Mouse (Mus musculus): ENCODE results near the gene Svopl. TPM values are rescaled to one million over a fixed set of nuclear protein-coding genes. Genes with fewer than 3 reads are reported as not detected.
A peak's percentile ranks its signal among the peaks of the same experiment; 100 is the strongest.

The Svopl gene
- total RNA-seq (2022) = under 1 TPM in 2 of 4 experiments, not detected in 2; 0.12 to 0.21 TPM

- DNase-seq (ENCODE audit: low spot score in 2 of 2) = no peak
These were observed at the start of gene Svopl for GRCm38 (mm10) chr6:38046838-38047237. TSS of gene Svopl (minus strand) at chr6:38046996.

DNA sequence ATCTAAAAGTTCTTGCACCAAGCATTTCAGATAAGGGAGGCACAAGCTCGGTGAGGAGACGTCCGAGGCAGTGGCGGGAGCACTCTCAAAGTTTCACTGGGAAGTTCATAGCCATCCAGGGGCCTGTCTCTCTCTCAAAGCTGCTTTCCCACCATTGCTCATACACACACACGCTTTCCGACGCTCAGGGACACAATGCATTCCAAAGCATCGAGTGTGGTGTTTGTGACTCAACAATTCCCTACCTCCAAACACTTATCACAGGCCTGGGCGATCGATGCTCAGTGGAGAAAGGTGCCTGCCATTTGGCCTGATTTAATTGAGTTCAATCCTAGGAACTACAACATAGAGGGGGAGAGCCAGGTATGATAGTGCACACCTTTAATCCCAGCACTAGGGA lies 47.9 kb upstream of the Svopl start:
- DNase-seq (ENCODE audit: low spot score in 2 of 2) = no peak

GRCm38 (mm10) chr6:38092539-38092938 lies 45.7 kb upstream of the Svopl start:
- DNase-seq (ENCODE audit: low spot score in 2 of 2) = no peak

DNA sequence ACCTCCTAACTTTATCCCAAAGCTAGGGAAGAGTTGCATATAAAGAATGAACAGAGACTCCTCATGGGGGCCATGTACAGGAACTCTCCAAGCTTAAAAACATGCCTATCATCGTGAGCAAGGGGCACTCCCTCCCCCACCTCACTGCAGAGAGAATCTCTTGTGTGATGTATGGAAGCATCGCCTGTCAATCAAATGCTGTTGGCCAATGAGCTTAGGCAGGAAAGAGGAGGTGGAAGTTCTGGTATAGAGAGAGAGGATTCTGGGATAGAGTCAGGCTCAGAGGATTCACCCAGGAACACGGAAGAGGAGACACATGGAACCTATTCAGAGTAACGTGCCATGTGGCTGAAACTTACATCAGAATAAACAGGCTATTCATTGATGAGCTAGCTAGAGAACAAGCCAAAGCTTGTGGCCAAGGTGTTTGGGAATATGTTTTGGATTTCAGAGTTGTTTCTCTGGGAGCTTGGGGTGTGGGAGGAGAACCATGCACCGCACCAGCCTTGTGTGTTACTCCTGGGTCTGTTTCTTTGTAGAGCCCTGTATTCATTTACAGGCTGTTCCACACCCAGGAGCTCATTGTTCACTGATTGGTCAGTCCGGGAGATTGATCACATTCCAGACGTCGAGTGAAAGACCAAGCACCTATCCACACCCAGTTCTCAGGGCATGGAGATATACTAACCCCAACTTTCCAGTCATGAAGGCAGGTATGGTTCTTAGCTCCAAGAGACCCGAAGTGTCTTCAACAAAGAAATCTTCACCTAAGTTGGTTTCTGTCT lies 40.6 kb upstream of the Svopl start:
- DNase-seq (ENCODE audit: low spot score in 2 of 2) = no peak

GRCm38 (mm10) chr6:38083204-38083603 lies 36.4 kb upstream of the Svopl start:
- DNase-seq (ENCODE audit: low spot score in 2 of 2) = no peak

GRCm38 (mm10) chr6:38081727-38082341 lies 35.0 kb upstream of the Svopl start:
- no peak for DNase-seq (ENCODE audit: low spot score in 2 of 2)

GRCm38 (mm10) chr6:38080364-38080763 lies 33.6 kb upstream of the Svopl start:
- no peak for DNase-seq (ENCODE audit: low spot score in 2 of 2)

GRCm38 (mm10) chr6:38073592-38073991 lies 26.8 kb upstream of the Svopl start:
- no peak for DNase-seq (ENCODE audit: low spot score in 2 of 2)

- DNase-seq (ENCODE audit: low spot score in 2 of 2) = no peak
These were observed 25.5 kb upstream of the Svopl start for GRCm38 (mm10) chr6:38072137-38072796.

DNA sequence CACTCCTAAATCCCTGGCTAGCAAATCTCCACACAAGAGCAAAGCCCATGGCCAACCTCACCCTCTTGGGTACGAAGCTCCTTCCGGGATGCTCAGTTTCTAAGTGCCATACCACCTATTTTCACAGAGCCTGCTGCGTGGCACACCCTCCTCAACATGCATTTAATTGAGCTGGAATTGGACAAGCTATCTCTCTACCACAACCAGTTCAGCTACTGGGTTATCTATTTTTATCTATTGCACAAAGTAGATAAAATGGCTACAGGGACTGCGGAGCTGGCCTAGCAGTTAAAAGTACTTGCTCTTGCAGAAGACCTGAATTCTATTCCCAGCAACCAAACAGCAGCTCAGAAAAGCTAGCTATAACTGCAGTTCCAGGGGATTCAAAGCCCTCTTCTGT lies 24.5 kb upstream of the Svopl start:
- DNase-seq (ENCODE audit: low spot score in 2 of 2) = no peak

DNA sequence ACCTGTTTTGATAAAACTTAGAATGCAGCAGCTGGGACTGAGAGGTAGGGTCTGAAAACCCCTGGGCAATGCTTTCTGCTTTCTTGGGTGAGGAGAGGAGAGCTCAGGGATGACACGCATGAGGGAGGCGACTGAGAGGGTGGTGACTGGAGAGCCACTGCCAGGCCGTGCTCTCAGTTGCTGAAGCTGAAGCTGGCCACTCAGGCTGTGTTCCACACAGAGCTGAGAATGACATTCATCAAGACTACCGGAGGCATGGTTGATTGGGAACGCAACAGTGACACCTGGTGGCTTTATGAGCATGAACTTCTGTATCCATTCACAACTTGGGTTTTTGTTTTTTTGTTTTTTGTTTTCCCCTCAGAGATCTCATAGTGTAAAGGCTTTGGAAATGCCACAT lies 19.4 kb upstream of the Svopl start:
- DNase-seq (ENCODE audit: low spot score in 2 of 2) = peak; percentile 8 to 17

DNA sequence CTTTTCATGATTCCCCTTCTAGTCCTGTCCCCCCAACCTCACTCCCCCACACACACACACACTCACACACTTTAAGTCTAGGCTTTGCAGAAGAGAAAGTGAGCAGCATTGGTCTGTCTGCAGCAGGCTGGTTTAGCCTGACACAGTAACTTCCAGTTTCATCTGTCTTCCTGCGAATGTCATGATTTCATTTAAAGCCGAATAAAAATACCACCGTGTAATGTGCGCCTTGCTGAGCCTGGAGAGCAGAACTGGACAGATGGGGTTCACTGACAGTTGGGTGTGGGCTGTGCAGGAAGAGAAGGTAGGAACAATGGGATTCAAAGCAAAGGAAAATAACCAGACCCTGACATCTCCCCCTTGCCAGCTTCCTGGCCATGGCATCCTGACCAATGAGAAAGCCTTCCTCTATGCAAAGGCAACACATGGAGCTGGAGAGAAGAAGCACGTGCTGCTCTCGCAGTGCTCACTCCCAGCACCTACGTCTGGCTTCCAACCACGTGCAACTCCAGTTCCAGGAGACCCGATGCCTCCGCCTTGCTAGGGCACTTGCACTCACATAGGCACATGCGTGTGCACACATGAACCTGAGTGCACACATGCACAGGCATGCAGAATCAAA lies 18.8 kb upstream of the Svopl start:
- no peak for DNase-seq (ENCODE audit: low spot score in 2 of 2)

GRCm38 (mm10) chr6:38065122-38065500 lies 18.3 kb upstream of the Svopl start:
- DNase-seq (ENCODE audit: low spot score in 2 of 2) = no peak

DNA sequence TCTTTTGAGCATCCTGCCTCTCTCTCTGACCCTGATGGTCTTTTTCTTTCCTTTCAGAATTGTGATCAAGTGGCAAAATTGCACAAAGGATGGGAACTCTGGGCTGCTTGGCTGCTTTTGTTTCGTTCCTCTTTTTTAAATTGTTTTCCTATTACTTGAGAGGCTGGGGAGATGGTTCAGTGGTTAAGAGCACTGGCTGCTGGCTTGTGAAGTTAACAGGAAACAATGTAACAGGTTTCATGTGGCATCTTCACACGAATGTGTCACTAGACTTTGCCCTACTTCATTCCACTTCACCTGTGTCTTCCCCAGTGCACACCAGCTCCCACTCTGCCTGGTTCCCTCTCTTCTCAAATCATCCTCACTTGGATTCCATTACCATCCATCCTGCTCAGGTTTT lies 17.8 kb upstream of the Svopl start:
- DNase-seq (ENCODE audit: low spot score in 2 of 2) = no peak

GRCm38 (mm10) chr6:38058805-38059204 lies 12.0 kb upstream of the Svopl start:
- DNase-seq (ENCODE audit: low spot score in 2 of 2) = no peak

DNA sequence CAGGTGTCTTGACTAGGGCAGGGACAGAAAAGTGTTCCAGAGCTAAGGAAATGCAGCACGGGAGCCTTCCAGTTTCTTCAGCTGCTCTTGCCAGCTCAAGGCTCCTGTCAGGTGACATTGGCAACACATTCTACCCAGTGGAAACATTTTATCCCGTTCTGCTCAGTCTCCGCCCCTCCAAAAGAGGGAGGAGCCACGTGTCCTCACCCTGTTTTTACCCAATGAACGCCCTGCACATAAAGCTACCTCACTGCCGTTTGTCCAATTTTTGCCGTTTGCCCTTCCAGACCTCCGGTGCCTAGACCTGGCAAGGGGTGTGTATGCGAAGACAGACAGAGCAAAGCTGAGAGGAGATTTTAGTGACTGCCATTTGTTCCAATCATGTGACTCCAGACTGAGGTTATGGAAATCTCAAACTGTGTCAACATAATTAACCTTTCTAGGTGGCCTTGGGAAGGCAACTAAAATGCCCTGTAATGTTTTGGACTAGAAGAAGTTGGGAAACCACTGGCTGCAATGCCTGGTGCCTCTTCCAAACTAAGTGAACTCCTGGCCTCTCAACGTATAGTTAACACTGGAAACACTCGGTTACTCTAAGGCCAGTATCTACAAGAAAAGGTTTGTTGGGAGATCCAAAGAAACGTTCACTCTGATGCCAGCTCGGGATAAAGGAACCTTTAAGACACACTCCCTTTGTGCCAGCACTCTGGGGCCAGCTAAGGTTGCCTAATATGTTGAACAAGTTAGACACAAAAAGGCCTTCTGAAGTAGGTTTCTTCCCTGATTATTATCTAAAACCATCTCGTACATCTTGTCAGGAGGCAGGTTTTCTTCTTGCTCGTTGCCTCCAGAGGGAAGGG lies 8.9 kb upstream of the Svopl start:
- no peak for DNase-seq (ENCODE audit: low spot score in 2 of 2)

- no peak for DNase-seq (ENCODE audit: low spot score in 2 of 2)
These were observed 2.8 kb upstream of the Svopl start for GRCm38 (mm10) chr6:38049601-38050000.

DNA sequence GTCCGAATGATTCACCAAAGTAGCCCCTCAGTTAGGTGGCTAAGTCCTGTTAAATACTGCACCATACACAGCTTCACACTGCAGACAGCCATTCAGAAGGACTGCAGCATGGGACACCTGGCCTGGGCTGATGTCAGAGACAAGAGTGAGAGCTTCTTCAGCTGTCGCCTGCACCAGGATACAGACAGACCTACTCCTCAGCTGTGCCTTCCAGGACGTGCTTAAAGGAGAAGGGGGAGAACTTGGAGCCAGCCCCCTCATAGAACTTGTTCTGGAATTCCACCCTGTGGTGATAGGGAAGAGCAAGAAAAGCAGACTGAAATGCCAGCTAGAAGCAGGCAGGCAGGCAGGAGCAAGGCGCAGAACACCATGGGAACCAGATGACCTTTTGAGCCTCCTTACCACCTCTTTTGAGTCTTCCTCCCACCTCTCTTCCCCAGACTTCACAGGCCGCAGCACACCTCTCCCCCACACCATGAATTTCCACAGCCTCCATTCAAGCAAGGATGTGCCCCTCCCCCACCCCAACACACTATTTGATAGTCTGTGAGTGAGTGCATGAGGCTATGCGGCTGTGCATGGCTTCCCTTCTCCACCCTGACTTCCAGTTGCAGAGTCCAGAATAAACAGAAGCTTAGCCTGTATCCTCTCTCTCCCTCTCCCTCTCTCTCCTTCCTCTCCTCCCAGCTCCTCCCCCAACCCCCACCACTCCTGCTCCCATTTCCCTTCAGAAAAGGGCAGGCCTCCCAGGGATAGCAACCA lies 2.2 kb upstream of the Svopl start:
- DNase-seq (ENCODE audit: low spot score in 2 of 2) = no peak

- DNase-seq (ENCODE audit: low spot score in 2 of 2) = no peak
These were observed 1.2 kb upstream of the Svopl start for GRCm38 (mm10) chr6:38048003-38048402.

DNA sequence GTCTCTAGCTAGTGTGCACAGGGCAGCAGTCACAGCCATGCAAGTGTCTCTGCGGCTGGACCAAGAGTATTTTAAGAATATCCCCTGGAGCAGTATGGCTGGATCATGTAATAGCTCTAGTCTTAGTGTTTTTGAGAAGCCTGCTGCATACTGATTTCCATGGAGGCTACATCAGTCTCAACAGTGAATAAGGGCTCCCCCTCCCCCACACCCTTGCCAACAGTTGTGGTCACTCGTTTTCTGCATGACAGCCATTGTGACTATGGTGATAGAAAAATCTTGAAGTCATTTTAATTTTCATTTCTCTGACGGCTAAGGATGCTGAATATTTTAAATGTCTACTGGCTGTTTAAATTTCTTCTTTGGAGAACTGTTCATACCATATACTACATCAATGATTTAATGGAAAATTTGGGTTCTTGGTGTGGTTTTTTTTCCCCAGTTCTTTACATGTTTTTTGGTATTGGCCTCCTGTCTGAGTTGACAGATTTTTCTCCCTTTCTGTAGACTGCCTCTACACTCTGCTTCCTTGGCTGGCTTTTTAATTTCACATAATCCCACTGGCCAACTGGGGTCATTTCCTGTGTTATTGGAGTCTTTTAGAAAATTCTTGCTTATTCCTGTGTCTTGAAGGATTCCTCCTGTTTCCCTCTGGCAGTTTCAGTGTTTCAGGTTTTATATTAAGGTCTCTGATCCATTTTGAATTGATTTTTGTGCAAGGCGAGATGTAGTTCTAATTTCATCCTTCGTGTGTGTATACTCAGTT lies 13.8 kb downstream of the Svopl start:
- no peak for DNase-seq (ENCODE audit: low spot score in 2 of 2)
